Mouse (Mus musculus): ENCODE measurements around the gene Ero1lb. TPM values are rescaled to one million over a fixed set of nuclear protein-coding genes. Genes with fewer than 3 reads are reported as not detected.

The Ero1lb gene
- polyA plus RNA-seq (2015; fragmentation: Nextera tagmentation; extraction: Ambion mirVana), result 10.1 TPM in 2 replicates

DNA sequence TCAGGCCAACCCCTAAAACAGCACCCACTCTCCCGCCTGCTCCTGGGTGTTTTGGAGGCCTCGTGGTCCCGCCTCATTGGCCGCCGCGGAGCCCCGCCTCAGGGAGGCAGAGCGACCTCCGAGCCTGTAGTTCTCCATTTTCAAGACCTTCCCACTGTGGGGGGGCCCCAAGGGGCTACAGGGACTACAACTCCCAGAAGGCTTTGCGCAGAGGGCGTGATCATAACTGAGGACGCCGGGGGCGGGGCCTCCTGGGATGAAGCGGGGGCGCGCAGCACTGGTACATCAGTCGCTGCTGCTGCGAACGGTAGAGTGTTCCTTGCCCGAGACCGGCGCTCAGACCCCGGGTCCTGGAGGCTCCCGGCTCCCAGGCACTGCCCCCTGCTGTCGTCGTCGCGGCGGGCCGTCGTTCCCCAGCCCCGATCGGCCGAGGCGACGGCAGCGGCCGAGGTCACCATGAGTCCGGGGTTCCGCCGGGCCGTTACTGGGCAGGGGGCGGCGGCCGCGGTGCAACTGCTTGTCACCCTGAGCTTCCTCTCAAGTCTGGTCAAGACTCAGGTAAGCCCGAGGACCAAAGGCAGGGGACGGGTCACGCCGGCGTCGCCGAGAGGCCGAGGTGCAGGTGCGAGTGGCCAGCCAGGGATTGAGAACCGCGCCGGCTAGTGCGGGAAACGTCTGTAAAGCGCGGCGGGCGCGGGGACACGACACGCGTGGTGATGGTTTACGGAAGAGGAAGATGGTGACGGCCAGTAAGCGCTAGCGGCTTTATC lies at the start of gene Ero1lb:
Ero1lb (plus strand) TSS at position 254 of the 770 bp plus-strand sequence.
- H3K9me3 ChIP-seq, result no peaks in the 10 kb centered on the region
- H3K4me1 ChIP-seq, result peaks cover 10% of the 10 kb centered on the region; the same call in 1 of the 2 replicates
- no peaks in the 10 kb centered on the region for H3K36me3 ChIP-seq
- H3K4me2 ChIP-seq, result peak within 1 kb of the TSS; percentile 77
- peak within 1 kb of the TSS; percentile 63 for H3K9ac ChIP-seq
- H3K27me3 ChIP-seq, result no peaks in the 10 kb centered on the region
- peak within 1 kb of the TSS; percentile 73 for H3K4me3 ChIP-seq
- ATAC-seq (ENCODE audit: borderline replicate concordance, extremely low read depth, low FRiP score, low TSS enrichment), result peak; percentile 100
- under 1% methylated on average over 73 of the region's 73 CpGs for WGBS
- no peak within 1 kb of the TSS for H3K27ac ChIP-seq

- no peaks in the 10 kb centered on the region for H3K9me3 ChIP-seq
- H3K4me1 ChIP-seq, result peaks cover 7% of the 10 kb centered on the region; the same call in 1 of the 2 replicates
- 0 out of 2 replicates have a peak overlapping the region, but pooled peaks have one; percentile 27 for H3K9ac ChIP-seq
- peak overlapping the region; percentile 99 for H3K4me2 ChIP-seq
- no peaks in the 10 kb centered on the region for H3K27me3 ChIP-seq
- H3K27ac ChIP-seq, result no peak overlapping the region
- H3K36me3 ChIP-seq, result no peaks in the 10 kb centered on the region
- peak overlapping the region; percentile 57 for H3K4me3 ChIP-seq
- ATAC-seq (ENCODE audit: borderline replicate concordance, extremely low read depth, low FRiP score, low TSS enrichment), result no peak
- 3% methylated on average over 18 of the region's 18 CpGs for WGBS
These were observed 46.3 kb upstream of the Ero1lb start for GRCm38 (mm10) chr13:12519371-12519770.

- no peaks in the 10 kb centered on the region for H3K9me3 ChIP-seq
- H3K27ac ChIP-seq, result peak within 1 kb of the TSS; percentile 46; the same call in 1 of the 2 replicates
- peaks cover 7% of the 10 kb centered on the region; the same call in 1 of the 2 replicates for H3K4me1 ChIP-seq
- WGBS, result under 1% methylated on average over 35 of the region's 35 CpGs
- H3K4me3 ChIP-seq, result peak within 1 kb of the TSS; percentile 57
- no peaks in the 10 kb centered on the region for H3K27me3 ChIP-seq
- peak within 1 kb of the TSS; percentile 58 for H3K9ac ChIP-seq
- H3K4me2 ChIP-seq, result peak within 1 kb of the TSS; percentile 99
- ATAC-seq (ENCODE audit: borderline replicate concordance, extremely low read depth, low FRiP score, low TSS enrichment), result peak; percentile 90
- H3K36me3 ChIP-seq, result no peaks in the 10 kb centered on the region
These were observed 45.6 kb upstream of the Ero1lb start, which contains the start of gene Edaradd for GRCm38 (mm10) chr13:12519955-12520584. Edaradd (minus strand) TSS chr13:12520438.

GRCm38 (mm10) chr13:12522346-12522745 lies 43.3 kb upstream of the Ero1lb start:
- Histone ChIP-seq H3K27me3 (no peaks in the 10 kb centered on the region), H3K9me3 (no peaks in the 10 kb centered on the region), H3K4me2 (no peak overlapping the region), H3K9ac (no peak overlapping the region), H3K27ac (no peak overlapping the region), H3K36me3 (no peaks in the 10 kb centered on the region), H3K4me1 (peaks cover 7% of the 10 kb centered on the region; the same call in 1 of the 2 replicates), H3K4me3 (no peak overlapping the region)
- ATAC-seq (ENCODE audit: borderline replicate concordance, extremely low read depth, low FRiP score, low TSS enrichment), result no peak

DNA sequence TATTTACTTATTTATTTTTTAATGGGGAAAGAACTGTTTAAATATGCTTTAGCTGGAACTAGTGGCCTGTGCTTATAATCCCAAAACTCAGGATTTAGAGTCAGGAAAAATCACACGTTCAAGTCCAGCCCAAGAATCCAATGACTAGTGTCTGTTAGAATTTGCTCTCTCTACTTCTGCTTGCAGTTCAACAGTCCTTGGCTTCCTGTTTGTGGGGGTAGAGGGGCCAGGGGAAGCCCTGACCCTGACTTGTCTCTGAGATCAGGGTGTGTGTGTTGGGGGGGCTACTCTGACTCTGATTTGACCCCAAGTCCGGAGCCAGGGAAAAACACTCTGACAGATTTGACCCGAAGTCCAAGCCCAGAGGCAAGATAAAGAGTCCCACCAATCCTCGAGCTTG lies 40.0 kb upstream of the Ero1lb start:
- Histone ChIP-seq H3K4me1 (no peaks in the 10 kb centered on the region), H3K9ac (no peak overlapping the region), H3K36me3 (no peaks in the 10 kb centered on the region), H3K4me3 (no peak overlapping the region), H3K9me3 (no peaks in the 10 kb centered on the region), H3K4me2 (no peak overlapping the region), H3K27ac (no peak overlapping the region), H3K27me3 (no peaks in the 10 kb centered on the region)
- ATAC-seq (ENCODE audit: borderline replicate concordance, extremely low read depth, low FRiP score, low TSS enrichment), result no peak
- WGBS, result 75% methylated on average over 4 of the region's 4 CpGs

GRCm38 (mm10) chr13:12534628-12535027 lies 31.0 kb upstream of the Ero1lb start:
- H3K27ac ChIP-seq, result no peak overlapping the region
- ATAC-seq (ENCODE audit: borderline replicate concordance, extremely low read depth, low FRiP score, low TSS enrichment), result no peak
- H3K4me2 ChIP-seq, result no peak overlapping the region
- H3K9ac ChIP-seq, result no peak overlapping the region
- no peaks in the 10 kb centered on the region for H3K27me3 ChIP-seq
- 56% methylated on average over 3 of the region's 3 CpGs for WGBS
- H3K4me3 ChIP-seq, result no peak overlapping the region
- H3K4me1 ChIP-seq, result no peaks in the 10 kb centered on the region
- H3K9me3 ChIP-seq, result no peaks in the 10 kb centered on the region
- H3K36me3 ChIP-seq, result no peaks in the 10 kb centered on the region

DNA sequence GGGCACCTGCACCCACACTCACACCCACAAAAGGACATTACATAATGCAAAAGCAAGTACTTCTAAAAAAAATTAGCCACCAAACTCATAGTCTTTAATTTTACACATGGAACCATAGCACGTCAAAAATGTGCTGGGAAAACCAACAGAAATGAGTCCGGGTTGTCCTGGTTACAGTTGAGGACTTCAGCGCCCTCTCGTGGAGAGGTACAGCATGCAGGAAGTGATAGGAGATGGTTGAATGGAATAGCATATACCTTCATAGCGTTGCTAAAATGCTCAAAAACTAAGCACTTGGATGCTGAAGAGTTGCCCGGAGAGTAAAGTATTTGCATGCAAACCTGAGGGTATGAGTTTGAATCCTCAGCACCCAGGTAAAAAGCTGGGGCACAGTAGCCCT lies 27.7 kb upstream of the Ero1lb start:
- H3K4me3 ChIP-seq, result no peak overlapping the region
- 68% methylated on average over 6 of the region's 6 CpGs for WGBS
- H3K4me2 ChIP-seq, result no peak overlapping the region
- no peaks in the 10 kb centered on the region for H3K9me3 ChIP-seq
- ATAC-seq (ENCODE audit: borderline replicate concordance, extremely low read depth, low FRiP score, low TSS enrichment), result no peak
- no peaks in the 10 kb centered on the region for H3K36me3 ChIP-seq
- peaks cover 10% of the 10 kb centered on the region for H3K4me1 ChIP-seq
- no peak overlapping the region for H3K9ac ChIP-seq
- H3K27me3 ChIP-seq, result no peaks in the 10 kb centered on the region; the same call in 1 of the 2 replicates
- no peak overlapping the region for H3K27ac ChIP-seq

DNA sequence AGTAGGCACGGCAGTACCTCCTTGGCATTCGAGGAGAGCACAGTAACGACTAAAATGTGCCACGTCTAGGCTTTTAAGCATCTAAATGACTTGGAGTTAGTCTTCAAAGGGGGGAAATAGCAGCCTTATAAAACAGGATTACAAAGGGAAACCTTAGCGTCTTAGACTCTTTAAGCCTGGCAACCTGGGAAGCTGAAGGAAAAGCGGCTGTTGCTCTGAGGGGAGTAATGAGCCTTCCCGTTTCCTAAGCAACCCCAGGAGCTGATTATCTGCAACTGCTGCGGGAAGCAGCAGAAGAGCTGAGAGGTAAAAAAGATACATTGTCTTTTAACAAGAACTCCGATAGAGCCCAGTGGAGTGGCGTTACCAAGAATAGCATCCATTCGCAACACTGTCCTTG lies 26.0 kb upstream of the Ero1lb start:
- WGBS, result 39% methylated on average over 11 of the region's 11 CpGs
- no peaks in the 10 kb centered on the region for H3K9me3 ChIP-seq
- H3K36me3 ChIP-seq, result no peaks in the 10 kb centered on the region
- no peak overlapping the region for H3K4me2 ChIP-seq
- no peak overlapping the region for H3K27ac ChIP-seq
- H3K4me1 ChIP-seq, result peaks cover 10% of the 10 kb centered on the region
- no peak overlapping the region for H3K9ac ChIP-seq
- ATAC-seq (ENCODE audit: borderline replicate concordance, extremely low read depth, low FRiP score, low TSS enrichment), result no peak
- no peak overlapping the region for H3K4me3 ChIP-seq
- H3K27me3 ChIP-seq, result no peaks in the 10 kb centered on the region; the same call in 1 of the 2 replicates

GRCm38 (mm10) chr13:12540119-12540518 lies 25.6 kb upstream of the Ero1lb start:
- H3K4me3 ChIP-seq, result no peak overlapping the region
- no peak overlapping the region for H3K27ac ChIP-seq
- 72% methylated on average over 13 of the region's 13 CpGs for WGBS
- H3K27me3 ChIP-seq, result no peaks in the 10 kb centered on the region; the same call in 1 of the 2 replicates
- no peak overlapping the region for H3K4me2 ChIP-seq
- no peaks in the 10 kb centered on the region for H3K36me3 ChIP-seq
- H3K9me3 ChIP-seq, result no peaks in the 10 kb centered on the region
- H3K9ac ChIP-seq, result no peak overlapping the region
- ATAC-seq (ENCODE audit: borderline replicate concordance, extremely low read depth, low FRiP score, low TSS enrichment), result no peak
- peaks cover 10% of the 10 kb centered on the region for H3K4me1 ChIP-seq

GRCm38 (mm10) chr13:12542006-12542981 lies 23.4 kb upstream of the Ero1lb start:
- Histone ChIP-seq H3K9me3 (no peaks in the 10 kb centered on the region), H3K27me3 (no peaks in the 10 kb centered on the region; the same call in 1 of the 2 replicates), H3K4me3 (no peak overlapping the region), H3K36me3 (no peaks in the 10 kb centered on the region), H3K4me2 (peak overlapping the region; percentile 43), H3K27ac (no peak overlapping the region), H3K4me1 (peaks cover 10% of the 10 kb centered on the region), H3K9ac (no peak overlapping the region)
- ATAC-seq (ENCODE audit: borderline replicate concordance, extremely low read depth, low FRiP score, low TSS enrichment), result peak; percentile 93
- WGBS, result 3% methylated on average over 23 of the region's 23 CpGs

GRCm38 (mm10) chr13:12543246-12543645 lies 22.4 kb upstream of the Ero1lb start:
- Histone ChIP-seq H3K4me3 (no peak overlapping the region), H3K4me1 (peaks cover 10% of the 10 kb centered on the region), H3K4me2 (no peak overlapping the region), H3K27ac (no peak overlapping the region), H3K36me3 (no peaks in the 10 kb centered on the region), H3K9me3 (no peaks in the 10 kb centered on the region), H3K9ac (no peak overlapping the region), H3K27me3 (no peaks in the 10 kb centered on the region; the same call in 1 of the 2 replicates)
- ATAC-seq (ENCODE audit: borderline replicate concordance, extremely low read depth, low FRiP score, low TSS enrichment), result no peak
- 43% methylated on average over 5 of the region's 5 CpGs for WGBS

Data from lung, embryonic 15.5 days (tissue).